Mouse (Mus musculus): ENCODE results near the gene Strip2.

The Strip2 gene

DNA sequence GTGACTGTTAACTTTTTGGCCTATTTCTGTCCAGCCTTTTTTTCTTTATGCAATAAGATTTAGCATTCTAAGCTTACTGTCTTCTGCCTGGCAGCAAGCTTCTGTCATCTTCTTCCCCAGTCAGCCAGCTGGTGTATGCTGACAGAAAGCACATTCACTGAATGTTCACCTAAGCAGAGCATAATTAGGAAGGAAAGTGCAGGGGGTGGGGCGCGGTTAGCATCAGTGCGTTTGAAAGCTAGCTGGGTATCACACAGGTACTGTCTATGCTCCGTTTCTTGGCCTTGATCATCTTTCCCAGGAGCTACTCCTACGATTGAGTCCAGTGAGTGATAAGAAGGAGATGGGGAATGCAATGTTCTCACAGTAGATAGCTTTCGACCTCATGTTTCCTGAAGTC is 13.9 kb downstream of the Strip2 start:
- no peak for DNase-seq

- no peak for DNase-seq
Measured at GRCm38 (mm10) chr6:29931181-29931580, 14.4 kb downstream of the Strip2 start.

DNA sequence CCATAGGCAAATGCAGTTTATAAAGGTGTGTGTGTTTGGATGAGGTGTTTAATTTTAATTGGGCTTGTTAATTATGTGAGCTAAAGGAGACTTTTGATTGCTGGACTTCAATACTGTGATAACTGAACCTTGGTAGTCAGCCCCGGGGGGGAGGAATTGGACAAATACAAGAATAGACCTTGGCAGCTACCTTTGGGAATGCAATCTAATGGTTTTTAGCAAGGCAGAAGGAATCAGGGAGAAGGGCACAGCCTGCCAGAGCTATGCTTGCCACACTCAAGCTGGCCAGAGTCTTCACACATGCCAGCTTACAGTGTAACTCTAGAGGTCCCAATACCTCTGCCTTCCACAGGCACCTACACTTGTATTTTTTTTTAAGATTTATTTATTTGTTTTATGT is 18.9 kb downstream of the Strip2 start:
- DNase-seq: no peak

DNA sequence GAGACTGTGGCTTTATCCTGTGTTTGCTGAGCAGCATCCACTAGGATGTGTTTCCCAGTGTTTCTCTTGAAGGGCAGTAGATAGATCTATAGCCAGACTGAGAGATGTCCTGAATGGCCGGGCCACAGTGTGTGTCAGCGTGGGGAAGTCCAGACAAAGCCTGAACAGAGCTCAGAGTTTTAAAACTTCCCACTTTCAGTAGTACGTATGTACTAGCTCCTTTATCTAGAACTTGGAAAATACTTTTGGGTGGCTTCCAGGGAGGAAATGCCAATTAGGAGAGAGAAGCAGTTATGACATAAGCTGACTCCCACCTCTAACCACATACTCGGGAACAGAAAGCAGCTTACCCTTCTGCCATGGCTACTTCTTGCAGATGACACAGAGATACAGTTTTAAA is 23.6 kb downstream of the Strip2 start:
- DNase-seq: peak in 1 of 2 experiments; percentile 10

GRCm38 (mm10) chr6:29941036-29941435 is 24.2 kb downstream of the Strip2 start:
- DNase-seq: no peak

DNA sequence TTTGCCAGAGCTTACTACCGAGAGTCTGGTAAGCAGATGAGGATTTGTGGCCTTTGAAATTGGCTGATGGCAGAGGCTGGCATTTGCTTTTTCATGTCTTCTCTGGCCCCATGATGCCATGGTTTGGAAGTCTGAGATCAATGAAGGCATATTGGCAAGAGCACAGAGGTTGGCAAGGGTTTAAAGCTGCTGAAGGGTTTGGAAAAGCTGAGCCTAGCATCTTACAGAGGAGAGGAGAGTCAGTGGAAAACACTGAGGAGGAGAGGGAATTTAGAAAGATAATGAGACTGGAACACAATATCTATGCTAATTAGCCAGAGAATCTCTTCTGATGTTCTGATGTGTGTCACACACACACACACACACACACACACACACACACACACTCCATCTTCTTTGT is 27.7 kb downstream of the Strip2 start:
- DNase-seq: no peak

- no peak for DNase-seq
Measured at GRCm38 (mm10) chr6:29946568-29946967, 29.8 kb downstream of the Strip2 start.

- DNase-seq: no peak
Measured at GRCm38 (mm10) chr6:29947823-29948222, 31.0 kb downstream of the Strip2 start.

DNA sequence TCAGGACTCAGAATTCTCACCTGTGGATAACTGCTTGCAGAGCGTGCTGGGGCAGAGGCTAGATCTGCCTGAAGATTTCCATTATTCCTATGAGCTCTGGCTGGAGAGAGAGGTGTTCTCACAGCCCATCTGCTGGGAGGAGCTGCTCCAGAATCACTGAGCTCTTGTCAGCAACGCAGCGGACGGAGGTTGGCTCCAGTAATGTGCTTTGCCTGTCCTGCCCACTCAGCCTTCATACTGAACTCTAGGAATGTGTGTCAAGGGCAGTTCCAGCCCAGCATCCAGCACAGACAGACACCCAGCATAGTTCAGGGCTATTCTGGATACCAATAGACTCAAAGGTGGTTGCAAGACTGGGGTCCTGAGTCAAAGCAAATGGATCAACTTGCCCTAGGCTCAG is 39.9 kb downstream of the Strip2 start:
- no peak for DNase-seq

GRCm38 (mm10) chr6:29958669-29959068 is 41.9 kb downstream of the Strip2 start:
- DNase-seq: no peak

DNA sequence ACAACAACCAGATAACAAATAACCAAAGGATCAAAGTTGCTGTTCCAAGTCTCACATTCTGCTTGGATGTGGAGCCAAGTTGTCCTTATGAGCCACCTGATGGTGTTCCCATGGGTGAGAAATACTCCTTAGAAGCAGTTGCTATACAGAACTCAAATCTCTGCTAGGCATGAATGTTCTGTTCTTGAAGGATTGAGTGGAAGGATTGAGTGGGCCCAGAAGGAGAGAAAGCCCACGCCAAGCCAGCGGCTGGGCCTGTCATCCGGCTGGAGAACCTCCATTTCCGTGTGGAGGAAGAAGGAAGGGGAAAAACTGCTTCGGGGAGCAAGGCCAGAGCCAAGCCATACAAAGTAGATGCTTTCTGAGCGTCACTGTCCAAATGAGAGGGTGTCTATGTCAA is 44.3 kb downstream of the Strip2 start:
- no peak for DNase-seq

GRCm38 (mm10) chr6:29967917-29968316 is 51.1 kb downstream of the Strip2 start:
- no peak for DNase-seq

DNA sequence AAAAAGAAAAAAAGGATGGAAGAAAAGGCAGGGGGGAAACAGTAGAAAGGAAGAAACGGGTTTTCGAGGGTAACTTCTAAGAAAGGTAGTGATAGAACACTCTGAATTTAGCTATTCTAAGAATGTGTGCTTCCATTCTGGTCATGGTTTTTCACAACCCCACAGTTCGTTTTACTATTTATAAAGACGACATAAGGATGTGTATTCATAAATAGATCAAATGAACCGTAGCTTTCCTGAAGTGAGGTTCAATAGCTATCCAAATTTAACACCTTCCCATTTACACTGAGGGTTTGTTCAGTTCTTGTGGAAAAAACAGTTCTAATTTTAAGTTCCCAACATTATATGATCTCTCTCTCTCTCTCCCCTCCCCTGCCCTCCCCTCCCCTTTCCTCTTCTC is 56.5 kb downstream of the Strip2 start:
- DNase-seq: no peak

DNA sequence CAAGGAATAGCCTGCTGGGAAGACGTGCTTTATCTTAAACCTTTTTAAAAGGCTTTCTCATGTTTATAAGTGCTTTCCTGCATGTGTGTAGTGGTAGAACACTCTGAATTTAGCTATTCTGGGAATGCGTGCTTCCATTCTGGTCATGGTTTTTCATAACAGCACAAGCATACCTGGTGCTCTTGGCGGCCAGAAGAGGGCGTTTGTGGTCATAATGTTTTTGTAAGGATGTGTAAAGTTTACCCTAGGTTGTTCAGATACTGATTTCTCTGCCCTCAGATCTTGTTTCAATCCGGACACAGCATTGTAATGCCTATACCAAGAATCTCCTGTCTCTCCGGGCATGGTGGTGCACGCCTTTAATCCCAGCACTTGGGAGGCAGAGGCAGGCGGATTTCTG is 58.0 kb downstream of the Strip2 start:
- no peak for DNase-seq

DNA sequence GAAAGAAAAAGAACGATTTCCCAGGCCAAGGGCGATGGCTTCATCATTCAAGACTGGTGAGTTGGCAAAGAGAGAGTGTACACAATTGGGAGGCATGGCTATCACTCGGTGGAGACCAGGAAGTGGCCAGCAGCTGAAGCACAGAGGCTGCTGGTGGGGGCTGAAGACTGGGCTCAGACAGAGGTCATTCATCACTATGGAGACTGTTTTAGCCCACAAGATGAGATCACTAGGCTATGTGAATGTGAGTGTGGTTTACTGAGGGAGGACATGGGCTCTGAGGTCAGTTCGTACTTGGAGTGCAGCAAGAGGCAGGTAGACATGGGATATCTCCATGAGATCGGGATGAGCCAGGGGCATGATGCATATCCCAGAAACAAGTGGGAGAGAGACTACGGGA is 63.6 kb downstream of the Strip2 start:
- no peak for DNase-seq

DNA sequence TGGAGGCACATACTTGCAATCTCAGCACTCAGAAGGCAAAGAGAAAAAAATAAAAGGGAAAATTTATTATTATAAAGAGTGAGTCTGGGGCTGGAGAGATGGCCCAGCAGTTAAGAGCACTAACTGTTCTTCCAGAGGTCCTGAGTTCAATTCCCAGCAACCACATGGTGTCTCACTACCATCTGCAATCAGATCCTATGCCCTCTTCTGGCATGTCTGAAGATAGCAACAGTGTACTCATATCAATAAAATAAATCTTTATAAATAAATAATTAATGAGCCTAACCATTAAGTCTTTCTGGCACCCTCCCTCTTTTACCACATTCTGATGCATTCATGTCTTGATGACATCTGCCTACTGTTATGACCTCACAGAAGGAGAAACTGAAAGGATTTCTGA is 65.0 kb downstream of the Strip2 start:
- no peak for DNase-seq

GRCm38 (mm10) chr6:29985058-29985498 is 68.3 kb downstream of the Strip2 start:
- DNase-seq: peak; percentile 94 to 96

DNA sequence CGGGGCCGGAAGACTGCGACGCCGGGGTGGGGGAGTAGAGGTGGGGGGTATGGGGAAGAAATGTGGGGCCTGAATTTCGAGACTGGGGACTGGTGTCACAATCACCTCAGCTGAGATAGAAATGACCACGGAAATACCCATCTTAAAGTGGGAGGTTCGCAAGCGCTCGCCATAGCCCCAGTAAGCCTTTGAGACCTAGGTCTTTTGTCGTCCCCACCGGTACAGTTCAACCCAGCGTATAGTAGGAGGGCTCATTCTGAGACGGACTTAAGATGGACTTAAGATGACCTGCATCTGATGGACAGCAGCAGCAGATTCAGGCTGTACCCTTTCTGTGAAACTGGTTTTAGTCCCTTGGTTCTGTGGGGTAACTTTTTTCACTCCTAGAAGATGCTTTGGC is 68.7 kb downstream of the Strip2 start:
- DNase-seq: no peak

GRCm38 (mm10) chr6:29985986-29986385 is 69.2 kb downstream of the Strip2 start:
- DNase-seq: peak in 1 of 2 experiments; percentile 54

DNA sequence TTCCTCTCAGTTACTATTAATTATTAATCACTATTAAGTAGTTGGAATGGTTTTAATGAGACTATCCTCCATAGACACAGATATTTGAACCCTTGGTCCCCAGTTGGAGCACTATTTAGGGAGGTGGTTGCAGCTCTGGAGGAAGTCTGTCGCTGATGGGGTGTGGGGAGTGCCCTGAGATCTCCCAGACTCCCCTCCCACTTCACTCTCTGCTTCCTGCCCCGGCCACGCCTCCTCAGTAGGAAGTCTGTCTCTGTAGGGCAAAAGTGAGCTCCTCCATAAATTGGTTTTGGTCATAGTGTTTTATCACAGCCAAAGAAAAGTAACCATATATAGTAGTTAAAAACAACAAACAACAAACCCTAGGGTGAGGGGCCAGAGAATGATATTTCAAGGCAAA is 70.4 kb downstream of the Strip2 start:
- DNase-seq: peak; percentile 43 to 61

DNA sequence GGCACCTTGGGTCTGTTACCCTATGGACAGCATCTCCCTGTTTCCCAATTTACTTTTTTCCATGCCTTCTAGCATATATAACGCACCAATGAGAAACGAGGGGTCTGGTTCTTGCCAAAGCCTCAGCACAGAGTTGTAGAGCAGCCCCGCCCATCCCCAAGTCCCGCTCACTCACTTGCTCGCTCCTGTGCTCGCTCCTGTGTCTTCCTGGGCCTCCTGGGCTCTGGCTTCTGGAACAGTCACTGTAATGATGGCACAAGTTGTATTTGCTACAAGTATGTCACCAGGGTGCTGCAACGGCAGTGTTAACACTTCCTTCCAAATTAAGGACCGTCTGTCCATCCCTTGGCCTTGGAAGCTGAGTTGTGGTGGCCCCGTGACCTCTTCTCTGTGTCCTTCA is 81.3 kb downstream of the Strip2 start:
- no peak for DNase-seq

DNA sequence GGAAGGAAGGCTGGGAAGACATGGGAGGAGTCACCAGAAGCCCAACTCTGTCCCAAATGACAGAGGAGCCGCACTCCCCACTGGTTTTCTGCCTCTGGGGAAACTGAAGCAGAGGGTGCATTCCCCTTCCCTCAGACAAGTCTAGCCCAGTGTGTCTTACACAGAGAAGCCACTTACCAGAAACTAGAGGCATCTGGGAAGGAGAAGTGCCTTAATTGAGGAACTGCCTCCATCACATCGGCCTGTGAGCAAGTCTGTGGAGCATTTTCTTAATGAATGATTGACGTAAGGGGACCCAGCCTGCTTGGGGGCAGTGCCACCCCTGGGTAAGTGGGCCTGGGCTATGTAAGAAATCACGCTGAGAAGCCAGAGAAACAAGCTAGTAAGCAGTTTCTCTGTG is 82.0 kb downstream of the Strip2 start:
- no peak for DNase-seq

DNA sequence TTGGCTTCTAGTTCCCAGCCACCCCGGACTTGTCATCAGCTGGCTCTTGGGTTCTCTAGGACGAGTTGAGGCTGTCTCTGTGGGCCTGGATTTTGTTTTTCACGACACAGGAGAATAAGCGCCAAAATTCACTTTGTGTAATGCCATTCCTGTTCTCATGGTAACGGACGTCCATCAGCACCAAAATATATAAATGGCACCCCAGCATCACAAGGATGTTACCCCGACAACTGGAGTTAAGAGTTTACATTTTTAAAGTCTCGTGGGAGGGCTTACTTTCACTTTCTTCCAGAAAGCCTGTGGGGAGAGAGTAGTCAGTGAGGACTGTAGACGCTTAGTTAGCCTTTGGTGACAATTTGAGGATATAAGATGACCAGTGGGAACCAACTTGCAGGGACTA is 85.8 kb downstream of the Strip2 start:
- DNase-seq: no peak

- DNase-seq: no peak
Measured at GRCm38 (mm10) chr6:30005851-30006250, 89.0 kb downstream of the Strip2 start.

DNA sequence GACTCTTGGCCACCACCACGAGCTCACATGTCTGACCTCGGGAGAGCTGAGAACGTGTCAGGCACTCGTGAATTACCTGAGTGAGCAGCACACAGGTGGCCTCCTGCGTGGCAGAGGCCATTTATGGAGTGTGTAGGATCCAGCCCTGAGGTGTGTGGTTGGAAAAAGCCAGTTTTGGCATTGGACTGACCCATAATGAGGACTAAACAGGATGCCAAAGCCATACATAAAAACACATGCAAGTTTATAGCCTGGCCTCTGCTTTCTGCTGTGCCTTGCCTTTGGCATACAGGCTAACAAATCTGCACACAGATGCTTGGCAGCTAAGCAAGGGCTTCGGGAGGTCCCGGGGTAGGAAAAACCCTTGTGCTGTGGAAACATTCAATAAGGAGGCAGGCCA is 92.4 kb downstream of the Strip2 start:
- no peak for DNase-seq
